20 mouse cellular contexts compared by ENCODE assay signal in genomic region chr11:86389506-86389905, GRCm38 (mm10).
"Had no signal": no experiment of that assay in that cellular context is flagged by ENCODE, and none has a peak within 500 bp of the region (broad histone marks: within the 10 kb centered on the region; RNA-seq: fewer than 3 reads in every experiment).

No protein-coding gene starts in this region.

- H3K27me3 ChIP-seq: heart, embryonic 12.5 days; hindbrain, embryonic 12.5 days; intestine, embryonic 15.5 days had no signal

- H3K36me3 ChIP-seq: heart, embryonic 10.5 days; heart, embryonic 12.5 days; hindbrain, embryonic 10.5 days; hindbrain, embryonic 12.5 days; intestine, embryonic 15.5 days; limb, embryonic 10.5 days; limb, embryonic 12.5 days had no signal

- ATAC-seq: hindbrain, embryonic 16.5 days; inflammation-experienced regulatory T-cells, adult 6 months had no signal

- H3K9me3 ChIP-seq: heart, embryonic 10.5 days; heart, embryonic 12.5 days; hindbrain, embryonic 10.5 days; hindbrain, embryonic 12.5 days; intestine, embryonic 15.5 days; limb, embryonic 10.5 days; limb, embryonic 12.5 days had no signal

- DNase-seq: gastrocnemius, adult 2 months; gastrocnemius, postnatal 10 days; gastrocnemius, postnatal 25 days; heart, adult 18-20 months; heart, postnatal 10 days; heart, postnatal 4 days; kidney, postnatal 10 days; kidney, postnatal 25 days; liver had no signal

- H3K4me3 ChIP-seq: gastrocnemius, adult 2 months; heart, embryonic 10.5 days; heart, embryonic 12.5 days; hindbrain, embryonic 10.5 days; hindbrain, embryonic 12.5 days; intestine, embryonic 15.5 days; layer of hippocampus, adult 2 months; left cerebral cortex, adult 2 months; limb, embryonic 10.5 days; limb, embryonic 12.5 days had no signal
